Mouse (Mus musculus): Measurements from ENCODE around the gene Slc36a3. TPM values are rescaled to one million over a fixed set of nuclear protein-coding genes. Genes with fewer than 3 reads are reported as not detected.

The Slc36a3 gene
- polyA plus RNA-seq, 1 experiment, result not detected

DNA sequence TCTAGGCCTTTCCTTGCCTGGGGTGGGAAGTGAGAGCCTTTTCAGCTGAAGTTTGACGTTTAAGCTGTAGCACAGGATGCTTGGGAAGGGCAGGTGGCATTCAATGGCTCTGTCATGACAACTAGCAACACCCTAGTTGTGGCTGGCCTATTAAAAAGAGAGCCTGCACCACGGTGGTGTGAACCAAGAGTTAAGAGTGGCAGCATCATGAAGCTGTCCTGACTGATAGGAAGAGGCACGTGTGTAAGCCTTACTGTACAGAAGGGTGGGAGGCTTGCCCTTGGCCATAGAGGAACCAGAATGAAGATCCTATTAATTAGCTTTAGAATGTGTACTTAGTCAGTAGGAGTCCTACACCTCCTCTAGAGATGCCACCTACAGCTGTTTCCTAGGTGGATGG, 23.1 kb downstream of the Slc36a3 start:
- no peaks in the 10 kb centered on the region for H3K4me1 ChIP-seq (ENCODE audit: control insufficient read depth, insufficient read depth, low read length)
- H3K4me3 ChIP-seq (replicated peaks; ENCODE audit: insufficient read depth, low read depth, low read length), result no peak overlapping the region
- no peak for DNase-seq
- 78% methylated on average over 3 of the region's 3 CpGs for WGBS
- TF ChIP-seq POLR2A (IDR thresholded peaks at IDR 0.05; ENCODE audit: borderline replicate concordance, insufficient read depth, low read length), result no peak
- TF ChIP-seq CTCF (IDR thresholded peaks at IDR 0.05; ENCODE audit: borderline replicate concordance, insufficient read depth, low read depth, low read length), result no peak
- no peak overlapping the region for H3K27ac ChIP-seq (ENCODE audit: insufficient read depth, low read length)
- H3K27me3 ChIP-seq (ENCODE audit: control insufficient read depth, insufficient read depth, low read length), result no peaks in the 10 kb centered on the region

DNA sequence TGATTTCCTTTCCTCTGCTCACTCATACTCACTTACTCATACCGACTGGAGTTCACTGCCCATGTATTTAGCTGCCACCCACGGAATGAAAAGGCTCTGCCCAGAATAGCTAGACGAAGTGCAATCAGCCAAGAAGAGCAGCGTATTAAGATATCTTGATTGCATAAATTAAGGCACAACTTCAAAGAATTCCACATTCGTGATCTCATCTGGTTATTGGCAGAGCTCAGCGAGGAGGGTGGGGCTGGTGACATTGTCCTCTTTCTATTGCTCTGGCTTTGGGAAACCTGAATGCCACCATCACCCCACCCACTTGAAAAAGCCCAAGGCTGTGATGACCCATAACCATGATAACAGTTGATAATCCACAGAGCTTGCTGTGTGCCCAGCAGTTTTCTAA, 23.6 kb downstream of the Slc36a3 start:
- Histone ChIP-seq H3K4me3 (replicated peaks; ENCODE audit: insufficient read depth, low read depth, low read length) (no peak overlapping the region), H3K27me3 (ENCODE audit: control insufficient read depth, insufficient read depth, low read length) (no peaks in the 10 kb centered on the region), H3K4me1 (ENCODE audit: control insufficient read depth, insufficient read depth, low read length) (no peaks in the 10 kb centered on the region), H3K27ac (ENCODE audit: insufficient read depth, low read length) (no peak overlapping the region)
- WGBS, result 43% methylated on average over 6 of the region's 6 CpGs
- TF ChIP-seq POLR2A (IDR thresholded peaks at IDR 0.05; ENCODE audit: borderline replicate concordance, insufficient read depth, low read length), result no peak
- TF ChIP-seq CTCF (IDR thresholded peaks at IDR 0.05; ENCODE audit: borderline replicate concordance, insufficient read depth, low read depth, low read length), result no peak
- DNase-seq, result no peak

DNA sequence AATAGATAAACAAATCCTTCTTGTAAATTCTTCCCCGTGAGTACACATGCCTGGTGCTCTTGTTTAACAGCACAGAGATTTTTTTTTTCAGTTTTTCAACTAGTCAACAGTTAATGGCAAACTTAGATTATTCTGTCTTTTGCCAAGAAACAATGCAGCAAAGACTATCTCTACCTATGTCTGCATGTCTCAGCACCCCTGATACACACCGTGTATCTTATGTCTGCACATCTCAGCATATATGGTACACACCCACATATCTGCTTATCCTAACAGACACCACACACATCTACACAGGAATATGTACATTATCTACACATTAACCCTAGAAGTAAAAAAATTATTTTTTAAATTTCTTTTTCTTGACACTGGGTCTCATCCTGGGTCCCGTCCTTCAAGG, 24.8 kb downstream of the Slc36a3 start:
- WGBS, result 90% methylated on average over 3 of the region's 3 CpGs
- DNase-seq, result no peak
- TF ChIP-seq POLR2A (IDR thresholded peaks at IDR 0.05; ENCODE audit: borderline replicate concordance, insufficient read depth, low read length), result no peak
- no peak for TF ChIP-seq CTCF (IDR thresholded peaks at IDR 0.05; ENCODE audit: borderline replicate concordance, insufficient read depth, low read depth, low read length)
- Histone ChIP-seq H3K27me3 (ENCODE audit: control insufficient read depth, insufficient read depth, low read length) (no peaks in the 10 kb centered on the region), H3K4me3 (replicated peaks; ENCODE audit: insufficient read depth, low read depth, low read length) (no peak overlapping the region), H3K4me1 (ENCODE audit: control insufficient read depth, insufficient read depth, low read length) (no peaks in the 10 kb centered on the region), H3K27ac (ENCODE audit: insufficient read depth, low read length) (no peak overlapping the region)

DNA sequence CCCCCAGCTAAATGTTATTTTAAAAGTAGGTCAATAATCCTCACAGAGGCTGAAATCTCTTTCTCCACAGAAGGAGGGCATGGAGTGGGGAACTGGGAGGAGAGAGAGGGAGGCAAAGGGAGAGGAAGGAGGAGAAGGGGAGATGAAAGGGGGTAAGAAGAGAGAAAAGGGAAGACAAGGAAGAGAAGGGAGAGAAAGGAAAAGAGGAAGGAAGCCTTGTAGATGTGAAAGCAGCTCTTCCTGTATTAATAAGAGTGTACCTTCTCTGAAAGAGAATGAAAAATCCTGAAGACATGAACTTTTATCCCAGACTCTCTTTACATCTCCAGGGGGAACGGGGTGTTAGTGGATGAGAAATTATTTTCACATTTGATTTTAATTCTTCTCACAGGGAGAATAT, 30.1 kb downstream of the Slc36a3 start:
- 96% methylated on average over 1 of the region's 1 CpGs for WGBS
- H3K27ac ChIP-seq (ENCODE audit: insufficient read depth, low read length), result no peak overlapping the region

DNA sequence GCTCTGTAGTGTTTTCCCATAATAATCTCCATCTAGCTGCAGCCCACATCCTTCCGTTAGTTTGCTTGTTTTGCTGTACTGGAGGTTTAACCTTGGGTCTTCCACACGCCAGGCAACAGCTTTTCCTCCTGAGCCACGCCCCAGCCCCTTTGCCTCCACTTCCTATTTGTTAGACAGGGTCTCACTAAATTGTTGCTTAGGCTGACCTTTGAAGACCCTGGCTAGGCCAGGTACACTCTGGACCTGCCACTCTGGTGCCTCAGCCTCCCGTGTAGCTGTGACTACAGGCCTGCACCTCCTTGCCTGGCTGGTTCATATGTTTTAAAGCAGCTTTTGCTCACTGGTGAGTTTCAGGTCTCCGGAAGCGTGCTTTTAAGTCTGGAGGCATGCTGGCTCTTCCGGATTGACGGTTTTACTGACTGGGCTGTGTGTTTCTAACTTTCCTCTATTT, 30.7 kb downstream of the Slc36a3 start:
- H3K4me3 ChIP-seq (replicated peaks; ENCODE audit: insufficient read depth, low read depth, low read length), result no peak overlapping the region
- no peak overlapping the region for H3K27ac ChIP-seq (ENCODE audit: insufficient read depth, low read length)
- no peak for TF ChIP-seq CTCF (IDR thresholded peaks at IDR 0.05; ENCODE audit: borderline replicate concordance, insufficient read depth, low read depth, low read length)
- WGBS, result 82% methylated on average over 8 of the region's 8 CpGs
- H3K4me1 ChIP-seq (ENCODE audit: control insufficient read depth, insufficient read depth, low read length), result no peaks in the 10 kb centered on the region
- DNase-seq, result no peak
- no peaks in the 10 kb centered on the region for H3K27me3 ChIP-seq (ENCODE audit: control insufficient read depth, insufficient read depth, low read length)

More for the DNA sequence above, 30.1 kb downstream of the Slc36a3 start:
- DNase-seq, result no peak
- TF ChIP-seq POLR2A (IDR thresholded peaks at IDR 0.05; ENCODE audit: borderline replicate concordance, insufficient read depth, low read length), result no peak
- TF ChIP-seq CTCF (IDR thresholded peaks at IDR 0.05; ENCODE audit: borderline replicate concordance, insufficient read depth, low read depth, low read length), result no peak
- Histone ChIP-seq H3K27me3 (ENCODE audit: control insufficient read depth, insufficient read depth, low read length) (no peaks in the 10 kb centered on the region), H3K4me3 (replicated peaks; ENCODE audit: insufficient read depth, low read depth, low read length) (no peak overlapping the region), H3K4me1 (ENCODE audit: control insufficient read depth, insufficient read depth, low read length) (no peaks in the 10 kb centered on the region)

DNA sequence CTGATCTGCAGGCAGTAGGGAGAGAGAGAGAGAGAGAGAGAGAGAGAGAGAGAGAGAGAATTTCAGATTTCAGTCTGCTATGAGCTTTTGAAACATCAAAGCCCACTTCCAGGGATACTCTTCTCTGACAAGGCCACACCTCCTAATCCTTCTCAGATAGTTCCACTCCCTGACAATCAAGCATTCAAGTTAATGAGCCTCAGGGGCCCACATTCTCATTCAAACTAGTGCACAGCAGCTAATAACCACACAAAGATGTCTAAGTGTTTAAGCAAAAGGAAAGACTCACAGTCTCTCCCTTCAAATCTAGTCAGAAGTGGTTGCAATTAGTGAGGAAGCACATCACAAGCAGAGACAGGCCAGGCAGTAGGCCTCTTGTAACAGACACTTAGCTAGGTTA, 31.2 kb downstream of the Slc36a3 start:
- Histone ChIP-seq H3K27ac (ENCODE audit: insufficient read depth, low read length) (no peak overlapping the region), H3K4me3 (replicated peaks; ENCODE audit: insufficient read depth, low read depth, low read length) (no peak overlapping the region), H3K4me1 (ENCODE audit: control insufficient read depth, insufficient read depth, low read length) (no peaks in the 10 kb centered on the region), H3K27me3 (ENCODE audit: control insufficient read depth, insufficient read depth, low read length) (no peaks in the 10 kb centered on the region)
- TF ChIP-seq POLR2A (IDR thresholded peaks at IDR 0.05; ENCODE audit: borderline replicate concordance, insufficient read depth, low read length), result no peak
- no peak for TF ChIP-seq CTCF (IDR thresholded peaks at IDR 0.05; ENCODE audit: borderline replicate concordance, insufficient read depth, low read depth, low read length)
- no peak for DNase-seq

DNA sequence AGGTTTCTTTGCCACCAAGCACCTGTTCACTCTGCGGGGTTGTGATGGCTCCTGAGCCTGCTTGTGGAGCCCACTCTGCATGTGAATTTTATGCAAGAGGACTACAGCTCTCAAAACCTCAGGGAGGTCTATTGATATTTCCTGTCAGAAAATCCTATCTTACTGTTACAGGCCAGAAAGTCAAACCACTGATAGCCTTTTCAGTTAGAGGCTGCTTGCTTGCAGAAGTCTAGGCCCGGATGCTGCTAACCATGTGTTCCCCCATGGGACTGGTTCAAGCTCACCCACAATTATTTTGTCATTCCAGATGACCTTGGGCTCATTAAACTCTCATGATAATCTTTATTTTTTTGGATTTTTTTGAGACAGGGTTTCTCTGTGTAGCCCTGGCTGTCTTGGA, 34.5 kb downstream of the Slc36a3 start:
- Histone ChIP-seq H3K27me3 (ENCODE audit: control insufficient read depth, insufficient read depth, low read length) (no peaks in the 10 kb centered on the region), H3K4me3 (replicated peaks; ENCODE audit: insufficient read depth, low read depth, low read length) (no peak overlapping the region), H3K27ac (ENCODE audit: insufficient read depth, low read length) (no peak overlapping the region), H3K4me1 (ENCODE audit: control insufficient read depth, insufficient read depth, low read length) (no peaks in the 10 kb centered on the region)
- TF ChIP-seq POLR2A (IDR thresholded peaks at IDR 0.05; ENCODE audit: borderline replicate concordance, insufficient read depth, low read length), result no peak
- TF ChIP-seq CTCF (IDR thresholded peaks at IDR 0.05; ENCODE audit: borderline replicate concordance, insufficient read depth, low read depth, low read length), result no peak
- 86% methylated on average over 2 of the region's 2 CpGs for WGBS
- DNase-seq, result no peak

DNA sequence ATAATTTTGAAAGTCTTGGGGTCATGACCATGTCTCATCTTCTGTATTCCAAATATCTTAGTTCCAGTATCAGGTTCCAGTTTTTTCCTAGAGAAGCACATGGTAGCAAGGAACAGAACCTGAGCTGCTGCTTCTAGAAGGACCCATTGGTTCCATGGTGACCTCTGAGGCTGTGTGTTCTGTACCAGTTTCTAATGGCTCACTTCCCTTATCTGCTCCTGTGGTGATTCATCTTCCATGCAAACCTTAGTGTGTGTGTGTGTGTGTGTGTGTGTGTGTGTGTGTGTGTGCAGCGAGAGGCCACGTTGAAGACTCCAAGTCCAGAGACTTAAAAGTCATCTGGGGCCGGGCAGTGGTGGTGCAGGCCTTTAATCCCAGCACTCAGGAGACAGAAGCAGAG, 35.5 kb downstream of the Slc36a3 start:
- TF ChIP-seq CTCF (IDR thresholded peaks at IDR 0.05; ENCODE audit: borderline replicate concordance, insufficient read depth, low read depth, low read length), result no peak
- no peak for TF ChIP-seq POLR2A (IDR thresholded peaks at IDR 0.05; ENCODE audit: borderline replicate concordance, insufficient read depth, low read length)
- no peak for DNase-seq
- Histone ChIP-seq H3K27ac (ENCODE audit: insufficient read depth, low read length) (no peak overlapping the region), H3K27me3 (ENCODE audit: control insufficient read depth, insufficient read depth, low read length) (no peaks in the 10 kb centered on the region), H3K4me1 (ENCODE audit: control insufficient read depth, insufficient read depth, low read length) (no peaks in the 10 kb centered on the region), H3K4me3 (replicated peaks; ENCODE audit: insufficient read depth, low read depth, low read length) (no peak overlapping the region)
- 97% methylated on average over 3 of the region's 3 CpGs for WGBS

Data from cerebellum, adult 2 months (tissue).